Mouse (Mus musculus) telencephalon, adult 2 months (tissue): Measurements from ENCODE around the gene Tmem213.

Source experiments
- DNase-seq: peaks from one replicate; pipeline ENCODE4 v3.0.0-alpha.2; 2011; ENCODE audit warnings: low read depth, low spot score

Tmem213 gene

DNA sequence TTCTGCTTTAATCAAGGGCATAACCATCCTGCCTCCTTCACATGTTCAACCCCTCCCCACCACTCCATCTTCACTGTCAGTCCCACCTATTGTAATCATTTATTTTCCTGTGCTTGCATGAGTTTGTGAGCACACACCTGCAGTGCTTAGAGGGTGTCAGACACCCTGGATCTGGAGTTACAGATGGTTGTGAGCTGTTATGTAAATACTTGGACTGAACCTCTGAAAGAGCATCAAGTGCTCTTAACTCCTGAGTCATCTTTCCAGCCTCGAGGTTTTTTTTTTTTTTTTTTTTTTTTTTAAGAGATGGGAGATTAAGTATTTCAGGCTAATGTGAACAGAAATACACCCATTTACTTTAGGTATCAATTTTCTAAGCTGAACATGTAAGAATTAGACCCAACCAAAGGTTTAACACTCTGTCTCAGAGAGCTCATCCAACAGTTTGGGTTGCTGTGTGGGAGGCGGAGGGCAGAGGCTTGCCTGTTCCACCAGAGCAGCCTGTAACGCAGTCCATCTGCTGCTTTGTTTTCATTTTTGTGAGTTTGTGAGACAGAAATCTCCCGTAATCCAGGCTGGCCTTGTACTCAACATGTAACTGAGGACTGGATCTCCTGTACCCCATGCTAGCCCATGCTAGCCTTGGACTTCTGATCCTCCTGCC, 7.2 kb downstream of the Tmem213 start:
- DNase-seq = peak; percentile 50

DNA sequence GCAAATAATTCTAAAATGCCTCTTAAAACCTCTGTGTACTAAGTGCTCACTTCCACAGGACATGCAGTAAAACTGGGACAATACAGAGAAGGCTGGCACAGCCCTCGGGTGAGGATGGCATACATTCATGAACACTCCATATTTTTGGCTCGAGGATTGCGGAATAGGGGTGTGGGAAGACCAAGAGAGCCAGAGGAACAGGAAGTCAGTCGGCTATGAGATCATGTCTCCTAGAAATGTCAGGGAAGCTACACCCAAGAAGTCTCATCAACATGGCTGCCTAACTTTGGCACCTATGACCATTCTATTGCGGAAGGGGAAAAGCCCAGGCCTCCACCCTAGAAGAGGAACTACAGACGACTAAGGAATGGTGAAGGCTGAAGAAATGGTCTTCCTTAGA, 9.3 kb downstream of the Tmem213 start:
- no peak for DNase-seq

DNA sequence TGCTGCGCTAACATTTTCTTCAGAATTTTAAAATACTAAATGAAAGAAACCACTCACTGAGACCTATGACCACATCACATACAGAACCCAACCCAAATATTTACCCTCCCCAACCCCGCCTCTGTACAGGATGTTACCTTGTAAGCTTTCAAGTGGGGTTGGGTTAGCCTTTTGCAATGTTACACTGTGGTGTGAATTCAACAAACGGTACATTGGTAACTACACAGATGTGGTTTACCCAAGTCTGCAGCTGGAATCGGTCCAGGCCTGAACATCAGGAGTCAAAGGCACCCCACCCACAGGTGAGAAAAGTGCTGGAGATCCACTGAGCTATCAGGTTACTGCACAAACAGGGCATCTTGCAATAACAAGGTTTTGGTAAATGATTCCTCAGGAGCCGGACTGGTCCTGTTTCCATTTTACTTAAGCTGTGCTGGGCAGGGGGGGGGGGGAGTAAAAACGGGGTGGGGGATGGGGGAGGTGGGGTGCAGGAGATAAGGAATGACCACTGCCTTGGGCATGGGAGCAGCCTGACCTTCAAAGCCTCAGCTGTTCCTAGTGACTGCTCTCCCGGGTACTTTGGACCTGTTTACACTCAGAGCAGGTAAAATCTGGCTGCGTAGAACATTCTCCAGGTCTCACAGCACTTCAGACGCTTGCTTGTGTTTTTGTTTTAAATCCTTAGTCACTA, 11.8 kb downstream of the Tmem213 start:
- DNase-seq = no peak

DNA sequence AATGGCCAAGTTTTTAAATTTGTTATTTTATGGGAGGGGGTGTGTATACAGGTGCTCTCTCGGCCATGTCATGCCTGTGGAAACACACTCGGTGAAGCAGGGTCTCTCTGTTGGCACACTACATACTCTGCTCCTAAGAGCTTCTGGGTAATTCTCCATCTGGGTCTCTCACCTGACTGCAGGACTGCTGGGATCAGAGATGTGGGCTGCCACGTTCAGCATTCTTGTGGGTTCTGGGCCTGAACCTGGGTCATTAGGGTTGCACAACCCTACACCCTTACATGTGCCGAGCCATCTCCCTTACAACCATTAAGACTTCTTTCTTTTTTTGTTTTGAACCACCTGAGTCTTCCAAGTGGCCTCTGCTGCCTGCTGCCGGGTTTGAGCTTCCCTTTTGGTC, 12.8 kb downstream of the Tmem213 start:
- DNase-seq = no peak

DNA sequence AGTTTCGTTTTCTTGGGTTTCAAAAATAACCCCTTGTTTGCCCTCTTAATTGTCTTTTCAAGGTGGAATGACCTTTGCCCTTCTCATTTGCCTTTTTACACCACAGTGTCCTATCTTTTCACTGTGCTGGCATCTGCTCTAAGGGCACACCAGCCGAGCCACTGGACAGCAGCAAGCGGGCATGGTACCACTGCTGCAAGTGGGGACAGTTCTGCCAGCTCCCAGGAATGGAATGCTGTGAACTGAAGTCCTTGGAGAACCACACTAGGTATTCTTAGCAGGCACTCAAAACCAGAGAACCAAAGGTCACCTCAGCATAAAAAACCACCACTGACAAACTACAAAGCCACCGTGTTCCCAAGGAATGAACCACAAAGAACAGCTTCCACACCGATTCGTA, 13.7 kb downstream of the Tmem213 start:
- no peak for DNase-seq

DNA sequence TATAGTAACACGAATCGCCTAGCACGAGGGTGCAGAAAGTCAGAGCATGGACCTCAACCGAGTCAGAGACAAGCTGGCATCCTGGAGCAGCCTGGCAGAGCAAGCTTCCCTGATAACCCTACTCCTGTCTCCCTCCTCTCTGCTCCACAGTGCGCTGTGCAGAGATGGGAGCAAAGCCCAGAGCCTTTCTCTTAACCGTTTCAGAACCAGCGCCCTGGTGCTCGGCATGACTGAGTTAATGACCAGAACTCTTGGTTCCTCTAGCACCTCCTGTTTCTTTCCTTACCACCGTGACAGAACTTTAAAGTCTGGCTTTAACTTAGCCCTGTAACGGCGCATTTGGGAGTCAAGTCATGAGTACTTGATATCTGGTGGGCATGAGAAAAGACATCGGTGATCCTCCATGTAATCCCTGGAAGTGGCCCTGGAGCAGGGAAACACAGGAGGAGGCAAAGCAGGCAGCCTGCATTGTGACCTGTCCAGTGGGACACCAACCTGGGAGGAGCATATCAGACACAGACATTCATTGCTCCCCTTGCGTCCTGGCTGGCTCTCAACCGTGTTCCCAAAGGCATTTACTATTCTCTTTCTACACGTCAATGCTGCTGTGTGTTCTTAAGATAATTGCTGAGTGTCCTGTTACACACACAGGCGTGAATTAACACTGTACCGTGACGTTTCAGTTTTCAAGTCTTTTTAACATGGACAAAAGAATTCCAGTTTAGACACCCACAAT, 14.6 kb downstream of the Tmem213 start:
- no peak for DNase-seq

DNA sequence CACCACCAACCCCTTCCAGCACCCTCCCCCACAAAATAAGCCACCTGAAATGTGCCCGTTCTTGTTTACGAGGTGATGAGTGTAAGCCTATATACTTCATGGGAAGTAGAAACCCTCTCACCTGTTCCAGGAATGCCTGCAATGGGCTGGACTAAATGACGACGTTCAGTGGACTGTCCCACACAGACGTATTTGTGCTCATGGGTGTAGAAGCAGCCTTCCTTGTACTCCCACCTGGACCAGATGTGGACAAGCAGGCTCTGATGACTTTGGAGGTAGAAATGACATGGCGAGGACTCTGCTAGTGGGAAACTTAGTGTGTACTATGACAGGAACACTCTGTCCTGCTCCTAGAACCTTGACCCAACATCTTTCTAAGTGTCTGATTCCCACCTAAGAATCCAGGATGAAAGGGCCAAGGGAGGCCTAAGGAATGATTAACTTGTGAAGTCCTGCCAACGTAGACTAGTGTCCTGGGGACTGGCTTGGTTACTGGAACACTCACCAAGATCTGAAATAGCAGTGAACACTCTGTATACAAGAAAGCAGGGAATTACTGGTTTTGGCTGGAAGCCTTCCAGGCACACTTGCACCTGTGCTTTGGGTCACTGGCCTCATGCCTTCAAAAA, 15.3 kb downstream of the Tmem213 start, which contains the start of gene Atp6v0a4:
Atp6v0a4 (minus strand) TSS at position 380 of the 629 bp plus-strand sequence.
- DNase-seq = no peak

DNA sequence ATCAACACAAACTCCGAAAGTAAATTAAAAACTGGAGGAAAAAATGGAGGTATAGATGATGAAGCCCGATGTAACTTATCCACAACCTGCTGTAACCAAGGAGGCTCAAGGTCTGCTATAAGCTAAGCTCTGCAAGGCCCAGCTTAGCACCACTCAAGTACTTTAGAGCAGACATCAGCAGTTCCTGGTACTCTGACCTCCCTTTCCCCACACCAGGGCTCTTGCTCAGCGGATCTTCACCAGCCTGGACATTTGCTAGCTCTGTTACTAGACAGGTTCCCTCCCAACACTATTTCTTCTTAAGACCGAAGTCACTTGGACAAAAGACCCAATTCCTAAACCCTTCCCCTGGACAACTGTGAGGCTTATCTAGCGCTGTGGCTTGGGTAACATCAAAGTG, 15.8 kb downstream of the Tmem213 start:
- no peak for DNase-seq

DNA sequence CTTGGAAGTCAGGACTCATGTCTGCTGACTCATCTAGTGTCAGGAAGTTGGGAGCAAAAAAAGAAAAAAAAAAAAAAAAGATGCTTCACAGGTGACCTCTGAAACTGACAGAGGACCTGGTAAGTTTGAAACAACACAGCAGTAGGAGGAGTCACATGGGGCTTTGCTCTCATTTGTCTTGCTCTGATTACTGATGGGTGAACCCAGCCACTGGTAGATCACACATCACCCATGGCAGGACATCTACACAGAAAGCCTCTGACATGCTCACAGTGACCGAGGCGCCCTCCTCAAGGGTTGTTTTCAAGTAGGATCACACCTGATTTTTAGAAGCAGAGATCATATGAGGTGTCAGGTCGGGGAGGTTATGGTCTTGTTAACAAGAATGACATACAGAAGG, 16.4 kb downstream of the Tmem213 start:
- DNase-seq = no peak

DNA sequence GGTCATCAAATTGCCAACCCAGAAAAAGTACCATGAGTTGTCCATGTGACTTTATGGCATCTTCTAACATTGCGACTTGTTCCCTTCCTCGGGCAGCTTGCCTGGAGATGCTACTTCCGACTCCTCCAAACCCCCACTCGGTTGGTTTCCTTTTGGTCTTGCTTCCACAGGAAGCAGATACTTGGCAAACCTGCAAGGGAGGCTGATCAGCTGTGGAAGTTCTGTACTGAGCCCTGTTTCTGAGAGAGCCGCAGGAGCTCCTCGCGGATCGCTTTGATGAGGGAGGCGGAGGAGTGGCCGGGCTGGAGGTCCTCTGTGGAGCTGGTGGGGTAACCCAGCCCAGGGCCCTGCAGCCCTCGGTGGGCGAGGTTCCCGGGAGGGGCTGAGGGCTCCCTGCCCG, 19.1 kb downstream of the Tmem213 start:
- DNase-seq = no peak

DNA sequence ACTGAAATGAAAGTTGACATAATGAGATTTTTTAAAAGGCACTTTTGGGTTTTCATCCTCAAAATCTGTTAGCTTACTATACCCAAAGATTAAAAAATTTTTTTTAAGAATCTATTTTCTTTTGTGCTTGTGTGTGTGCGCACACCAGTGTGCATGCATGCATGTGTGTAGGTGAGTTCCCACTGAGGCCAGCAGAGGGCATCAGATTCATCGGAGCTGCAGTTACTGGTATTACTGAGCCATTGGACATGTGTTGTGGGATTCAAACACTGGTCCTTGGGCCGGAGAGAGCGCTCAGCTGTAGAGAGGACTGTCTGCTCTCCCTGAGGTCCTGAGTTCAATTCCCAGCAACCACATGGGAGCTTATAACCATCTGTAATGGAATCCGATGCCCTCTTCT, 20.8 kb downstream of the Tmem213 start:
- no peak for DNase-seq

DNA sequence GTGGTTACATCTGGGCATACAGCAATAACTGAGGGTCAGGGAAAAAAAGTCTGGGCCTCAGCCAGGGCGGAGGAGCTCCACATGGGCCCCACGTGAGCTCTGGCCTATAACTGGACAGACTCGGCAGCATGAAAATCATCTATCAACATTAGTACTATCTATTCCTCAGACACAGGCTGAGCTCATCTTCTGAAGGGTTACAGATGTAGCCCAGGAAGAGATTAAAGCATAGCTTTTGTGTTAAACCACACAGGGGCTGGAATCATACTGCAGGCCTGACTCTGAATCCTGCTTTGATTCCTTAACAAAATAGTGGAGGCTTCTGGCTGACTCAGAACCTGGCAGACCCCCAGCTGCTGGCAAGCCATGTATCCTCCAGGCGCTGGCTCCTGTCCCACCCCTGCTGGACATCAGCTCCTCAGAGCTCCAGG, 22.8 kb downstream of the Tmem213 start:
- DNase-seq = no peak

DNA sequence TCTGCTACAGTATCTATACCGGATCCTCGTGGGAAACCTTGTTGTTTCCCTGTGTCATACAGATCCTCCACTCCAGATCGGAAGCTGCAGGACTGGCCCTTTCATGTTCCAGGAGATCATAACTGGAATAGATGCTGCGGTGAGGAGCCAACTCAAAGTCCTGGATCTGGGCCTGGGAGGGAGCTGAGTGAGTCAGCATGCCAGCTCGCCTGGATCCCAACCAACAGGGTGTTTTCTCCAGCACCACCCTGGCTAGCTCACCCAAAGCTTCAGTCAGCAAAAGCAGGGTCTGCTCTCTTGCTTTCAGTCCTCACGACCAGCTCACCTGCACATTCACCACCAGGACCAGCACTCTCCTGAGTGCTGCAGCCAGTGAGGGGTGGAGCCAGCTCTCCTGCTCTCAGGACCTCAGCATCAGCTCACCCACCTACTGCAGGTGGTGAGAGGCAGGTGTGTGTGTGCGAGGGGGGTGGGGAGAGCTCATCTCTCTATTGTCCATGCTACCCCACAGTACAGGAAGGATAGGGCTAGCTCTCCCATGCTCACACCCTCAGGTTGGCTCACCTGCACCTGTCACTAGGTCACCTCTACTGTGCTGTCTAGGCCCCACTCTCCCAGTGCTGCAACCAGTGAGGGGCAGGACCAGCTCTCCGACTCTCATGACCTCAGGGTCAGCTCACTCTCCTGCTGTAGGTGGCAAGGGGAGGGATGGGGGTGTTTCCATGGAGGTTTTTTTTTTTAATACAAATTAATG, 25.9 kb downstream of the Tmem213 start:
- DNase-seq = peak; percentile 62

DNA sequence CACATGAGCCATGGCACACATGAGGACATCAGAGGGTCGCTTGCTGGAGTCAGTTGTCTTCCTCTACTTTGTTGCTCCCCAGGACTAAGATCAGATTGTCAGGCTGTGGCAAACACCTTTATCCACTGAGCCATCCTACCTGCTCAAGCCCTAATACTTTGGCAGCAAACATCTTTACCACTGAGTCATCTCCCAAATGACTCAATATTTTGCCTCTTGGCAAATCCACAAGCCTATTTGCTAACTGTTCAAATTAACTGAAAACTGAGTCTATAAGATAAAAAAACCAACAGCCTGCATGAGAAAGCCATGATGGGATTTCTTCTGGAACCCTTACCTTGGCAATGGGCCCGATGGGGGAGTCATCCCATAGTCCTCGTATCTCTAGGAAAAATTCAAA, 30.0 kb downstream of the Tmem213 start:
- no peak for DNase-seq

DNA sequence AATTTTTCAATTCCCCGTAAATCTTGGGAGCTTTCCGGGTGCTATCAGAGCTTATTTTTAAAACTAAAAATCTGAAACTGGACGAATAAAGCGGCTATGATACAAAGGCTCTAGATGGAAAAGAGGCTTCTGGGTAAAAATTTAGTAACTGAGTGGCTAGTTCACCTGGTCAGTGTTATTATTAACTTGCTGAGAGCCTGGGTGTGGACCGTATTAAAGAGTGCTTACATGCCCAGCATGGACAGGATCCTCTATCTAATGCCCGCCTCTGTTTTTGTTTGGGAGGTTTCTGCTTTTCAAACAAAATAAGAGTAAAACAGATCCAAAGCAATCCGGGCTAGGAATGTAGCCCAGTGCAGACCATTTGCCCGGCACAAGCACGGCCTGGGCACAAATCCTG, 31.3 kb downstream of the Tmem213 start:
- DNase-seq = no peak

DNA sequence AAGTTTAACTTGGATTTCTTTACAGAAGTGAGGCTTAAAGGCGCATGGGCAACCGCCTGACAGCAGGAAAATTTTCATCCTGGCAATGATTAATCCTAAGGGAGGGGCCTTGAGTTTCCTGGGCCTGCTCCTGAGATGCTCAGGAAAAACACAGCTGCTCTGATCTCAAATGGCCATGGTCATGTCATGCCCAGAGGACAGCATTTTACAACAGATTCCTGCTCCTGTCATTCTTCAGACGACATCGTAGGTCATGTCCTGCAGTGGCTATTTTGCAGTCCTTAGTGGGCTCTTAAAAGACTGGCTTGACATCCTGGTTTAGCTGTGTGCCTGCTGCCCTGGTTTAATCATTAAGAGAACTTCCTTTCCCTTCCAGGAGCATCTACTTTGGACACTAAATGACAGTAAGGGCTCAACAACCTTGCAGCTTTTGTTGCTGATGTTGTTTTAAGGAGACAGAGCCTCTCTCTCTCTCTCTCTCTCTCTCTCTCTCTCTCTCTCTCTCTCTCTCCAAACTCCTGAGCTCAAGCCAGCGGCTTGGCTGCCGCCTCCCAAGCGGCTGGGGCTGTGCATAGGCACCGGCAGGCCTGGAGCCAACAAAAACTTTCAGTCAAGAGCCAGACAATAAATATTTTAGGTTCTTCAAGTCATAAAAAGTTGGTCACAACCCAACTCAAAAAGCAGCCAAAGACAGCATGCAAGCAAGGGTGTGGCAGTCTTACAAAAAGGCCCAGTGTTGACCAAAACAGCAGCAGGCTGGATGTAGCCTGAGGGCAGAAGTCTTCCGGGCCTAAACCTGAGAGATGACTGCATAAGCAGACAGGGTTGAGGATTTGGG, 35.3 kb downstream of the Tmem213 start:
- no peak for DNase-seq

DNA sequence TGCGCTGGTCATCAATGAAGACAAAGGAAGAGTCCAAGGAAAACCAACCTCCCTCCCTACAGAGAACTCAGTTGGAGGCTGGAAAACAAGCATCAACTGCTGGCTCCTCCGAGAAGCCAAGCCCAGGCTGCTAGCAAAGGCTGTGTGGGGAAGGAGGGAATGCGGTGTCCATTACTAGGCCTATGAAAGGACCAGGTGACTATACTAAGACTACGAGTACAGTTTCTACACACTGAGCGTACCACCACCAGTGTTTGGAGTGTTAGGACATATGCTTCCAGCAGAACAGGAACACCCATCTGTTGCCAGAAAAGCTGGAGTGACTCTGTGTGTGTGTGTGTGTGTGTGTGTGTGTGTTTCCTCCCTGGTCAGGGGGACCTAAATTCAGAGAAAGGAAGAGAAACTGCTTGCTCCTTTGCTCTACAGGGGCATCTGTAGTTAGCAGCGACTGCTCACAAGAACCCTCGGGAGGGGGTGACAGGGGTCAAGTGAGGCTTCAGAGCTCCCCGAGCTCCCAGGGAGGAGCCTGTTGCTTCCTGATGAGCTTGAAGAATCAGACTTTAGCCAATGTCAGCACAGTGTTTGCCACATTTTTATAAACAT, 36.5 kb downstream of the Tmem213 start:
- DNase-seq = peak; percentile 50

DNA sequence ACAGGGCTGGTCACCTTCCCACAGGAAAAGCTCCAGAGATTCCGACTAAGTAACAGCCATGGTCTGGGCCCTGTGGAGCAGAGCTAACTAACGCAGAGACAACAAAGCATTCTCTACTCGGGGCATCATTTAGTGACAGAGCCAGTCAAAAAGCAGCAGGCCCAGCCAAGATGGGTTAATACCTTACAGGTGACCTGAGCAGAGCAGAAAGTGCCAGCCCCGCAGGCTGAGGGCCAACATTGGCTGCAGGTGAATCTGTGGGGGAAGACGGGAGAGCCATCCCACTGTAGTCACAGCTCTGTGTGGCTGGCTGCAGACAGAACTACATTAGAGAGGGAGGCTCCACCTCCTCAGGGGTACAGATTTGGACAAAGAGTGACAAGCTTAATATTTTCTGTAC, 38.2 kb downstream of the Tmem213 start:
- no peak for DNase-seq

DNA sequence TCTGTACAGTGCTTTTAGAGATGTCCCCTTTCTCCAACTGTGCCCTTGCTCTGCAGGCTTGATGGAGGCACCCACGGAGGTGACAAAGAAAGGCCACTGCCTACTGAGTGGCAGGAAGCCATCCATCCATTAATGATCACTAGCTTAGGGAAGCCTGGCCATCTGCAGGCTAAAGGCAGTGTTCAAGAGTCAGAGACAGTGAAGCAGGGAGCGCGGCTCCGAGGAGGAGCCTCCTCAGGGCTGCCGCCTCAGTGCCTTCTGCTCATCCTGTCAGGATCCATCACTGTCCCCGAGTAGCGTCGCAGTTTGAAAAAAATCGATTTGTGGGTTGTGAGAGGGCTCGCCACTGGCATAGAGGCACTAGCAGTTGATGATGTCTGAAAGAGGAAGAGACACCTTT, 39.6 kb downstream of the Tmem213 start:
- no peak for DNase-seq

DNA sequence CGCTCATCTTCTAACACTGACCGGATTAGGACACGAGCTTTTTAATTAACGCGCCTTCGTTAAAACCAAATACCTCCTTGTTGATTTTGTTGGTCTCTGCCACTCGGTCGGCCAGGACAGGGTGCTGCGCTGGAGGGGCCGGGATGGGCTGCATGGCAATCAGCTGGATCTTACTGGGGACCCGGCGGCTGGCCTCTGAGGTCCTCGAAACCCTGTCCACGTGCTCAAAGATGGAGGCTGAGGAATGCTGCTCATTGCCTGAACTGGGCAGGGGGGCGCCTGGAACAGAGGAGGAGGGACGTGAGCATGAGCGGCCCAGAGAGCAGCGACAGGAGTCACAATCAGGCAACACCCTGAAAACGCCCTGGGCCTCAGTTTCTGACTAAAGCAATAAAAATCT, 40.4 kb downstream of the Tmem213 start:
- no peak for DNase-seq
